In the genomic region with DNA sequence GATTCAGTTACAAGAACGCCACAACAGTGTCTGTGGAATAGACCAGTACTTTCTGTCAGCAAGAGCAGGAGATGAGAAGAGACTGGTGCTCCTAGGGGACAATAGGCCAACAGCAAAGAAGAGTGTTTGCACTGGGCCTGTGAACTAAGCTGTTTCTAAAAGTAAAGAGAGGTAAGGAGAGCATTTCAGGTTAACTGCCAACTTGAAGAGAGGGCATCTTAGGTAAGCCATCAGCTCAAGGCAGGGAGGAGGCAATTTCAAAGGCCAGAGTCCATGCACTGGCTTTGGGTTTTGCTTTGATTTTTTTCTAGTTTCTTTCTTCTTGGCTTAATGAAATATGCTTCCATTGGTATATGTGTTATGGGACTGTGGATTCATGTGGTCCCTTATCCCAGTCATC, we compare ENCODE assay signal across 28 mouse cellular contexts. TPM values are rescaled to one million over a fixed set of nuclear protein-coding genes. Genes with fewer than 3 reads are reported as not detected.
DNase-seq lines count a peak whose midpoint lies in the region; ATAC-seq lines count a peak whose summit lies in the region.
"Had no signal": no experiment of that assay in that cellular context is flagged by ENCODE, and none has a peak within 500 bp of the region (broad histone marks: within the 10 kb centered on the region; RNA-seq: fewer than 3 reads in every experiment).

No protein-coding gene starts in this region.

- 63% methylated on average over 1 of the region's 1 CpGs for WGBS in kidney, embryonic 14.5 days

- DNase-seq in kidney, adult 11 months: peak; percentile 61
- DNase-seq in kidney, adult 8-10 months: peak; percentile 48 to 72
- DNase-seq in kidney, postnatal 10 days: no peak
- peak; percentile 6 for DNase-seq in lung, postnatal 36 days
- DNase-seq in lung, postnatal 25 days (ENCODE audit: low spot score): no peak
- peak; percentile 25 to 62 for DNase-seq in kidney, postnatal 25 days
- DNase-seq in cerebellum, postnatal 14 days: no peak
- DNase-seq: adrenal gland, postnatal 10 days; adrenal gland, postnatal 36 days; B cell, adult 2 months; cerebellum, adult 18-20 months; cerebellum, adult 9-10 months; cerebellum, postnatal 25 days; forebrain, postnatal 0 days; gastrocnemius, adult 2 months; gastrocnemius, postnatal 14 days; heart, adult 18-20 months had no signal

- H3K9me3 ChIP-seq in kidney, embryonic 14.5 days (ENCODE audit: control insufficient read depth, low read length): no peaks in the 10 kb centered on the region
- H3K9me3 ChIP-seq: embryonic facial prominence, embryonic 12.5 days; embryonic facial prominence, embryonic 15.5 days; G1E; heart, embryonic 13.5 days; hindbrain, embryonic 12.5 days; hindbrain, embryonic 15.5 days had no signal

- H3K36me3 ChIP-seq in kidney, embryonic 14.5 days (ENCODE audit: control insufficient read depth, insufficient read depth, low read length): no peaks in the 10 kb centered on the region
- H3K36me3 ChIP-seq: embryonic facial prominence, embryonic 12.5 days; embryonic facial prominence, embryonic 15.5 days; G1E; heart, embryonic 13.5 days; hindbrain, embryonic 12.5 days; hindbrain, embryonic 15.5 days had no signal

- H3K4me3 ChIP-seq in kidney, embryonic 14.5 days (ENCODE audit: low read length): no peak overlapping the region
- H3K4me3 ChIP-seq: embryonic facial prominence, embryonic 12.5 days; embryonic facial prominence, embryonic 15.5 days; gastrocnemius, adult 2 months; heart, embryonic 13.5 days; hindbrain, embryonic 12.5 days; hindbrain, embryonic 15.5 days had no signal

- H3K27ac ChIP-seq in kidney, embryonic 14.5 days (ENCODE audit: low read depth, low read length): no peak overlapping the region
- H3K27ac ChIP-seq: embryonic facial prominence, embryonic 12.5 days; embryonic facial prominence, embryonic 15.5 days; gastrocnemius, adult 2 months; heart, embryonic 13.5 days; hindbrain, embryonic 12.5 days; hindbrain, embryonic 15.5 days had no signal

- no peak overlapping the region for H3K4me2 ChIP-seq in kidney, embryonic 14.5 days (replicated peaks; ENCODE audit: low read depth, low read length)
- H3K4me2 ChIP-seq: embryonic facial prominence, embryonic 12.5 days; embryonic facial prominence, embryonic 15.5 days; heart, embryonic 13.5 days; hindbrain, embryonic 12.5 days; hindbrain, embryonic 15.5 days had no signal

- no peaks in the 10 kb centered on the region for H3K4me1 ChIP-seq in kidney, embryonic 14.5 days (ENCODE audit: control insufficient read depth, insufficient read depth, low read length)
- H3K4me1 ChIP-seq: embryonic facial prominence, embryonic 12.5 days; embryonic facial prominence, embryonic 15.5 days; heart, embryonic 13.5 days; hindbrain, embryonic 12.5 days had no signal

- H3K27me3 ChIP-seq in kidney, embryonic 14.5 days (ENCODE audit: control insufficient read depth, insufficient read depth, low read length): no peaks in the 10 kb centered on the region
- H3K27me3 ChIP-seq: CH12.LX; embryonic facial prominence, embryonic 12.5 days; embryonic facial prominence, embryonic 15.5 days; heart, embryonic 13.5 days; hindbrain, embryonic 12.5 days; hindbrain, embryonic 15.5 days; Patski had no signal

- no peak overlapping the region for H3K9ac ChIP-seq in kidney, embryonic 14.5 days (ENCODE audit: low read depth, low read length)
- H3K9ac ChIP-seq: embryonic facial prominence, embryonic 12.5 days; embryonic facial prominence, embryonic 15.5 days; forebrain, postnatal 0 days; heart, embryonic 13.5 days; hindbrain, embryonic 12.5 days; hindbrain, embryonic 15.5 days had no signal

- no peak for ATAC-seq in kidney, embryonic 14.5 days (ENCODE audit: low FRiP score, low TSS enrichment)
- ATAC-seq: forebrain, embryonic 14.5 days; forebrain, postnatal 0 days; Patski had no signal

RNA-seq across cellular contexts. Expression of a gene that starts 7.4 kb away (rescaled TPM):
- polyA plus RNA-seq in kidney, embryonic 14.5 days (2014; fragmentation: Nextera tagmentation; extraction: Ambion mirVana): 0.42 TPM in 1 of 2 replicates, not detected in the other
- polyA plus RNA-seq: G1E; heart, embryonic 13.5 days had no signal

RNA-seq across cellular contexts. Expression of a gene that starts 7.7 kb away (rescaled TPM):
- polyA plus RNA-seq in kidney, embryonic 14.5 days (2014; fragmentation: Nextera tagmentation; extraction: Ambion mirVana): 1.5 and 1.7 TPM in 2 replicates
- polyA plus RNA-seq: G1E; gonadal fat pad, adult 2 months had no signal

Comparison
In these comparisons a context has a peak if more than half of its experiments do, and no peak if none do; other contexts are left out.
1. DNase-seq: peak in kidney, adult 11 months (single experiment), kidney, adult 8-10 months (2 of 2), lung, postnatal 36 days (single experiment) and kidney, postnatal 25 days (2 of 2); none in kidney, postnatal 10 days (single experiment), lung, postnatal 25 days (single experiment) and cerebellum, postnatal 14 days (0 of 2).